Mouse (Mus musculus) testis, postnatal 14 days (tissue): ENCODE measurements around the gene Tgfbr3.

Experiments used
- DNase-seq: peaks from one replicate; pipeline ENCODE4 v3.0.0; 2021; ENCODE audit warnings: low spot score

Gene Tgfbr3

DNA sequence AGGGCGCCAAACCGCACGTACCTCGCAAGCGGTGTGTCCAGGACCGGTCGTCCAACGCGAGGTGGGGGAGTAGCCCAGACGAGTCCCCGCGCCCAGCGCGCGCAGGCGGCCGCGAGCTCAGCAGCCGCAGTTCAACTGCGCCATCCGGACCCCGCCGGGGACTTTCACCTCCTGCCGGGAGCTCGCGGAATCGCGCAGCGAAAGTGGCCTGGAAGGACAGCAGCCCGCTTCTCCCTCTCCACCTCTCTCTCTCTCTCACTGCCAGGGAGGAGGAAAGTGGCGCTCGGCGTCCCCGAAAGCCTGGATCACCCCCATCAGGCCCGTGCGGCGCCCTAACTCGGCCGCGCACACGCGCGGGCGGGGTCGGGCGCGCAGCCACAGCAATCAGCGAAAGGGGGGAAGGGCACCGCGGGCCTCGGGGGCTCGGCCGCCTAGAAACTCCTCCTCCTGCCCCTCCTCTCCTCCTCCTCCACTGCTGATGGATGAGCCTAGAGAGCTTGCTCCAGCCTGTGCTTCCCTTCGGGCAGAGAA is at the start of gene Tgfbr3:
TSS of gene Tgfbr3 (minus strand) at position 396 of the 531 bp plus-strand sequence.
- DNase-seq: peak; percentile 69

DNA sequence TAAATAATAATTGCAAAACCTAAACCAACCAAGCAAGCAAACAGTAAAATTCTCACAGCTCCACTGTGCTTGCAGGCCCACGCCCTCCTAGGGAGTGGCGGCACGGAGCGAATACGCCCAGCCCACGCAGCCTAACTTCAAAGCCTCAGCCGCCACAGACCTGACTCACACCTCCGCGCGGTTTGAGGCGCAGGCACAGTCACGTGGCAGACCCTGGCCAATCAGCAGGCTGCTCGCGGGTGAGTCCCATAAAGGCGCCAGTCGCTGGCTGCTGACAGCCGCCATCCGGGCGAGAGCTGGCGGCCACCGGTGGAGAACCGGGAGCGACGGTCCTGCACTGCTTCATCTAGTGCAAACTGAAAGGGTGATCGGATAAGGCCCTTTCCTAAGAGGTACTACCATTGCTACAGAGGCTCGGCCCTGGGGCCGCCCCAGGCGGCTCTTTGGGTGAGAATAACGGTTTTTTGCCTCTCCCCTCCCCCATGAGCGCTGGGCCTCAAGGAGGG is 41.5 kb upstream of the Tgfbr3 start, which contains the start of gene Brdt:
TSS of gene Brdt (plus strand) at position 244 of the 506 bp plus-strand sequence.
- peak; percentile 95 for DNase-seq

DNA sequence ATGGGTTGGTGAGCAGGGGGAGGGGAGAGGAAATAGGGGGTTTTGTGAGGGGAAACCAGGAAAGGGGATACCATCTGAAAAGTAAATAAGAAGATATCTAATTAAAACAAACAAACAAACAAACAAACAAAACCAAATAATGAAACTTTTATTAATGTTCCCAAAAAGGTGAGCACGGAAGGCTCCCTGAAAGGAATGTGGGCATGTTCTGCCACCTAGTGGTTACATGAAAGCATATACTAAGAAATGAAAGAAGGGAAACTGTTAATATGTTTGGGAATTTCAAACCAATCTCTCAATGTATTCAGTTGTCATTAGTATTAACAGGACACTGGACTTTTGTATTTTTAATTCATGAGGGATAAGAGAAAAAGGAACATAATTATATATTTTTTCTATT is 31.3 kb upstream of the Tgfbr3 start:
- no peak for DNase-seq

DNA sequence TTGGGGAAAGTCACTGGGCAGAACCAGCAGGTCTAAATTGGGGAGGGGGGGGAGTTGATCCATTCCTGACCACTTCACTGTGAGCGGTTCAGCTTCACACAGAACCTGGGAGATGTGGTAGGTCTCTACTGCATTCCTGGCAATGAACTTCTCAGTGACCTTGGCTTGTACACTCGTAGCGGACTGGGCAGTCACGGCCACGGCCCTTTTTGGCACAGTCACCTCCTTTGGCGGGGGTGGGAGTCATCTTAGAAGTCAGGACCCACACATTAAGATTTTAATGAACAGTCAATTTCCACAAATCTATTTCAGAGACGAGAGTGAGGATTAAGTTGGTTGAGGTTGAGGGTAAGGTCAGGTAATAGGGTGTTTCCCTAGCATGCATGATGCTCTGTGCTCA is 27.7 kb upstream of the Tgfbr3 start:
- DNase-seq: no peak

DNA sequence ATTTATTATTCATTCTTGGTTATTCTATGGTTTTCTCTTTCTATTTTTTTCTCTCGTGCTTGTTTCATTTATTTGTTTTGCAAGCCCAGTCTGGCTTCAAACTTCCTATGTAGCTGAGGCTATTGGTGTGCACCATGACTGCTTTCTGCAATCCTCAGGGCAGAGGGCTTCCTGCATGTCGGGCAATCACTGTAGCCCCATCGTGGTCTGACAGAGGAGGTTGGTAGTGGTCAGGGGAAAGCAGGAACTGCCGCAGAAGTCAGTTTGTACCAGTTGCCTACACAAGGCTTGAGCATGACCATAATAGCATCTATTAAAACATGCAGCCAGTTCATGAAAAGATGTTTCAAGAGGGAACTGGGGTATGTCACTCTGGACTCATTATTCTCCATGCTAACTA is 18.0 kb upstream of the Tgfbr3 start:
- no peak for DNase-seq

DNA sequence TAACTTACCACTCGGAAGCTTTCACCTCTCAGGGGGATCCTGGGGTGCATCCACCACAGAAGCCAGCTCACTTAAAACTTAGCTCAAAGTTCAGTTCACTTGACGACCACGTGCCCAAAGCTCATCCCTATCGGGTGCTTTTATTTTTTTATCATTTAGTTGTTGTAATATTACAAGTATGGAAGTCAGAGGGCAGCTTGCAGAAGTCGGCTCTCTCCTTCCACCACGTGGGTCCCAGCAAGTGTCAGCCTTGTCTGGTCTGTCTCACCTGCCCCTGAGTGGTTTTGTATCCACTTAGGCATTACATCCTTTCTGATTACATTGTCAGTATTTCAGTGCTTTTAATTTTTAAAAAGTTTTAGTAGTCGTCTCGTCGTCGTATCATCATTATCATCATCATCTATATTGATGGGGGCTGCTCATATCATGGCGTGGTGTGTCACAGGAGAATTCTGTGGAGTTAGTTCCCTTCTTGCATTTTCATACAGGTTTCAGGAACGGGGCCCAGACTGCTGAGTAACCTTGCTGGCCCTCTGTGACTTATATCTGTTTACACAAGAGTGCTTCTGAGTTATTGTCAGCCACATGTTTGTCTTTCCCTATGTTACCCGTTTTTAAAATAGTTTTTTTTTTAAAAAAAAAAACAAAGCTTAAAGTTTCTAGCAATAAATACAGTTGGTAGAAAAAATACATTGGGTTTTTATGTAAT is 14.8 kb upstream of the Tgfbr3 start:
- no peak for DNase-seq

DNA sequence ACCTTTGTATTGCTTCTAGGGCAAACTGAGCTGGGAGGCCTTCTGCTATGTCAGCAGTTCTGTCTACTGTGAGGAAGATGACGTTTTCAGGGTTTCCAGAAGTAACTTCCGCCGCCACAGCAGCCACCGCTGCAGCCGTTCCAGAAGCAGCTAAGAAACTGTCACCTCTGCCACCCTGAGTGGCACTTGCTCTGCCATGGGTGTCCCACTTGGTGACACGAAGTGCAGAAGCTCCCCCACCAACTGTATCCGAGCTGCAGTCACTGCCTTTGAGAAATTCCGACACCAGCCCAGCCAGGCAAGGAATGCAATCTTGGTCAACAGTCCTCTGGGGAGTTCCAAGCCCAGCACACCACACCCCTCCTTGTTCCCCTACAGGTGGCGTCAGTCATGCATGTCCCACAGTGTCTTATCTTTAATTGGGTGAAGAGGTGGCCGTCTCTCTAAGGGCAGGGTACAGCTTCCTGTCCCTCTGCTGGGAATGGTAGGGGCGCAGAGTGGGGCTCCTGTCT is 14.0 kb upstream of the Tgfbr3 start:
- DNase-seq: no peak

DNA sequence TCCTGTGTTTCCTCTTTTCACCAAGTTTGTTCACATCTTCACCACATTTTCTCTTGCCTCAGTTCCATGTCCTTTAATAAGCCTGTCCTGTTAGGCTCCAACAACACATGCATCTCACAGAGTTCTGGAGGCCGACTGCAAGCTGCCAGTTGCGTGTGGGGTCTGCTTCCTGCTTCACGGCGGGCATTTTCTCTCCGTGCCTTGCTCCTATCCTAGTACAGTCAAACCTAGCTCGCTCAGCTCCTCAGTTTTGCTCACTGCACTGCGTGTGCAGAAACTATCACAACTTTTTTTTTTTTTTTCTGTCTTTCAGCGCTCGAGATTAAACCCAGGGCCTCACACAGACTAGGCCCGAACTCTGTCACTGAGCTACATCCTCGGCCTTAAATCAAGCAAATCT is 9.4 kb upstream of the Tgfbr3 start:
- DNase-seq: no peak

DNA sequence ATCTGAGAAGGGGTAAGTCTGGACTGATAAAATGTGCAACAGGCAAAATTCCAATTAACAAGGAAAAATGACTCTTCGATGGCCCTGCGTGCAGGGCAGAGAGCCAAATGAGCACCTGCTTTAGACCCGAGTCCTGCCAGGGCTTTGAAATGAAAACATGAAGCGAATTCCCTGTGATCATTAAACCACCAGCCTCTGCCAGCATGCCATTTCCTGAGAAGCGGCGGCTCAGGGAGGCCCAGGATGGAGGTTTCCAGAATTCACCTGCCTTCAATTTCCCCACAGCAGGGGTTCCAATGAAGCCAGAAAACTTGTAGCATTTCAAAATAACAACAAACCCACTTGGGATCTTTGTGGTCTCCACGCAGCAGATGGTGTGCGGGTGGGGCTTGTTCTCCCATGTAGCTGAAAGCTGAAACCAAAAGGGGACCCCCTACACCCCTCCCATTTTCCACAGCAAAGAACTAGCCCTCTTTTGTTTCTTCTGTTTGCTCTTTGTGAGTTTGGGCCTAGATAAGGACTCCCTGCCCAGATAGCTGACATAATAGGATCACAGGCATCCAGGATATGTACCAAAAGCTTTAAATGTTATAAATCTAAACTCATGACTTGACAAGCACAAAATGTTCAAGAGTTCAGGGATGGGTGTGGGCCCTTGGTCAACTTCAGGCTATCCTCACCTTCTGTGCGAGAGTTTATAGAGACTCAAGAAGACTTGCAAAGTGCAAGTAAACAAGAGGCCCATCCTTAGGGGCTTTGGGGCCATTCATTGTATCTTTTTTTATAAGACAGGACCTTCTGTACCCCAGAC is 7.3 kb upstream of the Tgfbr3 start:
- DNase-seq: no peak

DNA sequence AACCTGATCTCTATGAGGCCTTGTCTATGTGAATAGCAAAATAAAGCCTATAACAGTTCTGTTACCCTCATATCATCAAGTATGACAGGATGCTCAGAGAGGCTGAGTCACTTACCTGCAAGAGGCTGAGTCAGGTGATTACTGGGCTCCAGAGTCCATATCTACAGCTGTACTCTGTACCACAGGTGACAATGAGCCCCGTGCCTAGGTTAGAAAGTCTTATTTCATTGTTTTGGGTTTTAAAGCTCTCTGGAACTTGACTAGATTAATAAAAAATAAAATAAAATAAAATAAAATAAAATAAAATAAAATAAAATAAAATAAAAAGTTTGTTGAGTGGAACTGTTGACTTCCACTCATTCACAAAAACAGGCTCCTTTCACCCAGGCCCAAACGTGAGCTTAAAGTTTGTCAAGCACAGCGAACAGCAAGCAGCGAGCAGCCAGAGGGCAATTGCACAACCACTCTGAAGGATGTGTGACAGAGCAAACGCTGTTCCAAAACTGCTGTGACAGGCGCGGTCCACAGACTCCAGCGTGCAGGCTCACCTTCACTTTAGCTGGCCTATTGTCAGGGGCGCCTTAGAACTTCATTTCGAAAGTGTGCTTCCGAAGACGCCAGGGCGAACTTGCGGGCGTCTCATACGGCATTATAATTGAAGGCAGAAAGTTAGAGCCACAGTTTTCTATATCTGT is 6.5 kb upstream of the Tgfbr3 start:
- no peak for DNase-seq

DNA sequence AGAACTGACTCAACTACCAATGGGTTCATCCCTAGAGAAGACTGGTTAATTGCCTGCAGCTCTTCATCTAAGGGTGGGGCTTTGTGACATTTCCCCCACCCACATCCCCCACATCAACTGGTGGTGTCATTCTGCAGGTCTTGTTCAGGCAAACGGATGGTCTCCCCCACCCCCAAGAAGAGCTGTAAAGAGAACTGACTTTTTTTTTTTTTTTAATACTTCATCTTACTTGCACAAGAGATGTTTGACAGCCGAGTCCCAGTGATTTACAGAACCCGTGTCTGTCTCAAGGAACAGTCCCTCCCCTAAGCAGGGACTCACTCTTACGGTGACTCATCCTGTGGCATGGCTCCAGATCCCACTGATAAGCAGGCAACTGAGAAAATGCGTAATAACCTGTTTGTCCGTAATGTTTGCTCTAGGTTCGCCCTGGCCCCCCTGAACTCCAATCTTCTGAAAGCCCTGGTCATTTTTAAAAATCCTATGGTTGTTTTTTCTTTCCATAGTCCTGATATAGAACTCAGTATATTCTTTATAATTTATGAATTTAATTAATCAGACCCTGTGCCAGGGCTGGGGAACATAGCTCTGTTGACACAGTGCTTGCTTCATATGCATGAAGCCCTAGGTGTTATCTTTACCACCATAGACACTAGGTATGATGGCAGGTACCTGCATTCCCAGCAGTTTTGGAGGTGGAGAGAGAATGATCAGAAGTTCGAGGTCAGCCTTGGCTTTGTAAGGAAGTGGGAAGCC is 5.8 kb upstream of the Tgfbr3 start:
- peak; percentile 25 for DNase-seq

DNA sequence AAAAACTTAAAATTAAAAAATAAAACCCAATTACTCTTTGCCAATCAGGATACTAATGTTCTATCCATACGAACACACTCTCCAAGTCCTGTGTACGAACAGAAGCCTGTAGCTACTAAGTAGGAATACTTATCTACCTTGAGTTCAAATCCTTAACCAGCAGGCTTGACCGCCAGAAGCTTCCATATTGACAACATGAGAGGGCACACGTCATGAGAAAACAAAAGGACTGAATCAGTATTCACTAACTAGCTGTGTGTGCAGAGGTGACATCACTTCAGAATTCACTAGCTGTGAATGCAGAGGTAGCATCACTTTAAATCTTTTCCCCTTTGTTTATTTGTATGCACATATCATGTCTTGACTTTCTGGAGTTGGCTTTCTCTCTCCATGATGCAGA is 4.6 kb upstream of the Tgfbr3 start:
- no peak for DNase-seq

DNA sequence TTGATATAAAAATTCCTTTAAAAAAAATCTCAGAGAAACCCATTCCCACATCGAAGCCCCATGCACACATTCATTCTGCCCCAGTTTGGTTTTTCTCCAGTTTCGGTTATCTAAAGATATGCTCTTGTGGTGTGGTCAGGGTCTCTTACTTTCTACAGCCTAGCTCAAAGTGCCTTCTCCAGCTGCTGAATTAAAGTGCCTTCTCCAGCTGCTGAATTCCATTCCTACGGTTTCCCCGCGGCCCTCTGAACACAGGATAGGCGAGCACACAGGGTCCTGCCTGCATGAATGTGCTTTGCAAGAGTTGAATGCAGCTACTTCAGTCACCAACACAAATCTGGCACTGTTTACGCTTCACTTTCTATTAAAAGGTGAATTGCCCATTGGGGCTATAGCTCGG is 557 bp upstream of the Tgfbr3 start:
- no peak for DNase-seq

DNA sequence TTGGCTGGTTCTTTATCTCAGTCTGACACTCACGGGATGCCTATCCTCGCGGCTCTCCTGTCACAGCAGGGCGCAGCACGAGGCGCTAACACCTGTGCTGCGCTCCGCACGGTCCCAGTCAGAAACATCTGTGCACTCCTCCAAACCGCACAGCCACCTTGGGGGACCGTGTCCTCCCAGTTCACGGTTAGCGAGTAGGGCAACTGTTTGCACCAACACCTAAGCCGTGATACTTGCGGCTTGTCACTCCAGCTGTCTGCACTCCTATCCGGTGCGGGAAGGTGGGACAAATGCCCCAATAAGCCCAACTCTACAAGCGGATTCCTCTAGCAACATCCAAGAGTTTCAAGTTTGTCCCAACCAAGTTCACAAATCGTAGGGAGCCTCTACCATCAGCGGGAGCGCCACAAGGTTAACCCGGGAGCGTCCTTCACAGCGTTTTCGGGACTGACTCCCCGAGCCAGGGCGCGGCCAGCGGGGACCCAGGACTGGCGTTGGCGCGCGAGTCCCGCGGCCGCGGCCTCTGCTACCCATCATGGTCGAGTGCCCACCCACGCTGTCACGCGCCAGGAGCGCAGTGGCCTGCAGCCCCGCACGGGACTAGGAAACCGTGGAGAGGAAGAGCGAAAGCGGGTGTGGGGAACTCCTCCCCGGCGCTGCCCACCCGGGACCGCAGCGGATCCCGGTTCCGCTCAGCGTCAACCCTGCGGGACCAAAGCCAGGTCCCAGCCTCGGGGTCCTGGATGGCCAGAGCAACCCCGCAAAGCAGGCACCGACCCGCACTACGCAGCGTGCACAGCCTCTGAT is 799 bp downstream of the Tgfbr3 start:
- peak; percentile 11 for DNase-seq

DNA sequence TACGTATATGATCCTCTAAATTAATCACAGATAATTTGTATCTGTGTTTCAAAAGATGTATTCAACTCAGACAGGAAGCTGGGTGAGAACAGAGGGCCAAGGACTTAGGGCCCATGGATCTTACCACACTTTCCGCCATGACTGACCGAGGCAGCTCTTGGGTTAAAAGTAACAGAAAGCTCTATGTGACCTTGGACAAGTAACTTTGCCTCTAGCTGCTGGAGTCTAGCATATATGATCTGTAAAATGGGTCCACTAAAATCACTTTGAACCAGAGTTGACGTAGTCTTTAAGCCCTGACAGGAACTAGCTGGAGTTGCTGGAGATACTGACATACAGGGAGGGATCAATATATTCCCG is 1.5 kb downstream of the Tgfbr3 start:
- no peak for DNase-seq

DNA sequence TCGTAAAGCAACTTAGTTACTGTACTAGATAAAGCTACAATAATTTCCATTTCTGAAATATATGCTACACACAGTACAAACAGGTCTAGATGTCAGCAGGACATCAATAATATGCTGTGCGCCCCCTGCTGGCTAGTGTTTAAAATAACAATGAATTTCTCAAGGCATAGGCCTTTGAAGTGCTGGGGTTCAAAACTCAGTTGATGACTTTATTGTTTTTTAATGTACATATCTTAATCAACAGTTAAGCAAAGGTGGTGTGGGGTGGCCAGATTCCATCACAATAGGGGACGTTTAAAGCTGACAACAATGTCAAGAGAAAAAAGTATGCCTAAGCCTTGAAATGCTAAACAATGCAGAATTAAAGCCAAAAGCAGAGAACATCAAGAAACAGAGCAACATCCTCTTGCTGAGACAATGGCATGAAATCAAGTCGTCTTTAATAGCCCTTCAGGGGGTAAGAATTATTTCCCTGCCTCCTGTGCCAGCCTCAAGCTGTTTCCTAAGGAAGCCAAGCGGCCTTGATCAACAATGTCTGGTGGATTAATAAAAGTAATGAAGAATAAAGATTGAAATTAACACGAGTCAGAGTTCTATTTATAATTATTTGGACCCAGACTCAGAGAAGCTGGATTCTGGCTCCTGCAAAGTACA is 2.0 kb downstream of the Tgfbr3 start:
- peak; percentile 33 for DNase-seq

DNA sequence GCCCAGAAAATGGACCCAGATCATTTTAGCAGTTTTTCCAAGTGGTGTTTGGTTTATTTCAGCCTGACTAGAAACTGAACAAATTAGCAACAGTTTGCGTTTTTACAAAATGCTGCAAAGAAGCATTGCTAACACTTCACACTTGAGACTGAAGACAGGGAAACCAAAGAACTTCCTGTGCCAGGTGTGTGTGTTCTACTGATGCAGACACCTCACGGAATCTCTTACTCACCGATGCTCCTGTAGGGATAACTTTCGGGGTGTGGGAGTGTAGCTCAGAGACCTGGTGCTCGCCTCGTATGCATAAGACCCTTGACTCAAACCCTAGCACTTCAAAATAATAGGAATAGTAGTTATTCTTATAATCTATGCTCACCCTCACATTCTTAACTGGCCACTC is 3.9 kb downstream of the Tgfbr3 start:
- DNase-seq: no peak

DNA sequence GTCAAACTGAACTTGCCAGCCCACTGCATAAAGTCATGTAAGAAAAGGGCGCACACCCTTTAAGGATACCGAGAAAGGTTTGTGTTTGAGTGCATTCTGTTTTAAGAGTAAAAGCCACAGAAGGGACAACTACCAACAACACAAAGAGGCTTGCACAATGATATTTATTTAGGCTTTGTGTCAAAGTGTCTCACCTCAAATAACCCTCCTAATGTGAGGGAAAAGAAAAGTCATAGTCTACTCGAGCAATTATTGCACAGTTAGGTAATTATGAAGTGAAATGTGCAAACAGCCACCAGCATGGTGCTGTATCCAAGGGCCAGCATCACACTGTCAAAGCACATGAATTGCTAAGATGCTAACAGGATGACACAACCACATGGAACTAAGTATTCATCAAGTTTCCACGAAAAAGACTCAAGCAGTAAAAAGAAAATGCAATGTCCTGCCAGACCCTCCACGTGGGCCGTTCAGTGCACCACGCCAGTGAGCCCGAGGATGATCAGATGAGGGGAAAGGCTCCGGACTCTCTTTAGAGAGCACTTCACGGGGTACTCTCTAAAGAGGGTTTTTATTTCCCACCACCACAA is 5.4 kb downstream of the Tgfbr3 start:
- DNase-seq: no peak

DNA sequence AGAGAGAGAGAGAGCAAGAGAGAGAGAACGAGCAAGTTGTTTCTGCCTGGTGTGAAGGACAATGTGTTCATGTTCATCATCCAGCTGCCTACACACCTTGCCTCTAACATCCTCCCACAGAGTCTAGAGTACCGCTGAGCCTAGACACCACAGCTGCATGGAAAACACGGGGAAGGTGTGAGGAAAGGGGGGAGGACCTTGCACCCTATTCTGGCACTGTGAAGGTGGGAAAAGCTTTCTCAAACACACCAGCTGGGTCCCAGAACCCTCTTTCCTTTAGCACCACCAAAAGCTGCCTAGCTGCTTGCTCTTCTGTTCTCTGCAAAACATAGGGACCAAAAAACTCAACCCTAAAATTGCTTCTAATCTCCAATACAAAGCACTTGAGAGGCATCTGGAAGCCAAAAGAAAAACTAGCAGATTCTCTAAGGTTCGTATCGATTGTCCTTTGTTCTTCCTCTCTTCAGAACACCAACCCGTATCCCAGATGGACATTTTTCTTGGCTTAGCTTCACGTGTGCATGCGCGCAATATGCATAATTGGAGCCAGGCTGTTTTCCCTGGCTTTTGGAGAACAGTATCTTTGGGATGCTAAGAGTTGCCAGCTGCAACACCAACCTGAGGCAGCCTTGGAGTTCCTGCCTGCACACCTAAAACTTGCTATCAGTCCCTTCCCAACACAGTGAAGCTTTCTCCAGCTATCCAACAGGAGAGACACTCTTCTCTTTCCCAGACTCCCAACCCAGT is 6.7 kb downstream of the Tgfbr3 start:
- no peak for DNase-seq
